Mouse (Mus musculus) spleen, postnatal 14 days (tissue): Measurements from ENCODE around the gene Ppp1r21.

Source experiments
- DNase-seq, 2 experiments: peaks; one replicate each; pipeline ENCODE4 v3.0.0; 2021 to 2022; ENCODE audit warnings: low spot score in 2 of 2

Ppp1r21 gene

GRCm38 (mm10) chr17:88529519-88530235 is at the start of gene Ppp1r21:
TSS of gene Ppp1r21 (plus strand) at chr17:88530118.
- peak; percentile 93 to 94 for DNase-seq

- no peak for DNase-seq
Measured at GRCm38 (mm10) chr17:88480369-88480768, 49.5 kb upstream of the Ppp1r21 start.

DNA sequence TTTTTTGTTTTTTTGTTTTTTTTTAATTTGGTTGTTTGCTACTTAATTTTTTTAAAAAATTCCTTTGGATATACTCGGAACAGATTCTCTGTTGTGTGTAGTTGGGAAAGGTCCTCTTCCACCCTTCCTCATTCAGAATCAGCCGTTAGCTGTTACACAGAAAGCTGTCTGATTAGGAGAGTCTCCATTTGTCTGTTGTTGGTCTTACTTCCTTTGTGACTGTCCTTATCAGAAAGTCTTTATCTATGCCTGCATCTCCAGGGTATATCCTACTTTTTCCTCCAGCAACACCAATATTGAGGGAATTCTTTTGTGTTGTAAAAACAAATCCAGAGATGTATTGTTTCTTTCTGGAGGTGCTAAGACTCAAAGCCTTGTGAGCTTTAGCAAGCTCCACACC is 48.9 kb upstream of the Ppp1r21 start:
- no peak for DNase-seq

DNA sequence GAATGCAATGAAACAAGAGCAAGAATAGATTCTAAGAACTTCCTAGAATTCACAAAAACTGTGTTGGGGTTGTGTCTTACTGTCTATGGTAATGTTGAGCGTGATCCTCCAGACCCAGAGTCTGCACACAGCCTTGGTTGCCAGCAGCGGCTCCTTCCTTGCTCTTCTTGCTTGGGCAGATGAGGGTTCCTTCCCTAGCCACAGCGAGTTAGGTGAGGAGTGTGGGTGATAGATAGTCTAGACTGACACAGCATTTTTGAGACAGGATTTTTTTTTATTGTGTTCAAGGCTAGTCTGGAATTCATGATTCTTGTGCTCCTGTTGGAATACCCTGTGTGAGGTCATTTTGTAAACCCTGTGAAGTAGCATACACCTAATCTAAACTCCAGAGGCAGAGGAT is 48.3 kb upstream of the Ppp1r21 start:
- no peak for DNase-seq

GRCm38 (mm10) chr17:88484539-88484938 is 45.4 kb upstream of the Ppp1r21 start:
- DNase-seq = no peak

DNA sequence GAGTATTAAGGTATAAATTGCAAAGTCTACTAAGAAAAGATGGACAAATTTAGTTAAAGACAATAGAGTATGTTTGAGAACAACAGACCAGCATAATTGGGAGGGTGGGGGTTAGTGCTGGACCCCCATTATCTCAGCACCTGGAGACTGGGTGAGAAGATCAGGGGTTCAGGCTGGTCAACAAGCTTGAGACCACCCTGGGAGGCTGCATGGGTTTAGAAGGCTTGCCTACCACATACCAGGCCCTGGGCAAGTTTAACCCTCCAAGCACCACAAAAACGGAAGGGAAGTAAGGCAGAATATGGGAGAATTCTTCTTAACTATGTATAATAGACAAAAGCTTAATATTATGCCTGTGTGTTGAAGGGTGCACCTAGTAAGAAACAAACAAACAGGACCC is 45.0 kb upstream of the Ppp1r21 start:
- no peak for DNase-seq

DNA sequence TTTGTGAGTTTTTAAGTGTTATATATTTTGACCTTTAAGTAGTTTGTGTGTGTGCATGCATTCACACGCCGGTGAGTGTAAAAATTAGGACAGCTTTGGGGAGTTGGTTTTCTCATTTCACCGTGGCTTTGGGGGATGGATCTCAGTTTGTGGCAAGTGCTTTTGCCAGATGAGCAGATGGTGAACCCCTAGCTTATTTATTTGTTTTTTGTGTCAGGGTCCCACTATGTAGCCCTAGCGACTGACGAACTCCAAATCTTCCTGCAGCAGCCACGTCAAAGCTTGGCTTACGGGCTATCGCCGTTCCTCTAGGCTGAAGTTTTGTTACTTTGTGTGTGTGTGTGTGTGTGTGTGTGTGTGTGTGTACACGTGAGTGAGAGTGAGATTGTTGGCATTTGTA is 39.4 kb upstream of the Ppp1r21 start:
- DNase-seq = no peak

DNA sequence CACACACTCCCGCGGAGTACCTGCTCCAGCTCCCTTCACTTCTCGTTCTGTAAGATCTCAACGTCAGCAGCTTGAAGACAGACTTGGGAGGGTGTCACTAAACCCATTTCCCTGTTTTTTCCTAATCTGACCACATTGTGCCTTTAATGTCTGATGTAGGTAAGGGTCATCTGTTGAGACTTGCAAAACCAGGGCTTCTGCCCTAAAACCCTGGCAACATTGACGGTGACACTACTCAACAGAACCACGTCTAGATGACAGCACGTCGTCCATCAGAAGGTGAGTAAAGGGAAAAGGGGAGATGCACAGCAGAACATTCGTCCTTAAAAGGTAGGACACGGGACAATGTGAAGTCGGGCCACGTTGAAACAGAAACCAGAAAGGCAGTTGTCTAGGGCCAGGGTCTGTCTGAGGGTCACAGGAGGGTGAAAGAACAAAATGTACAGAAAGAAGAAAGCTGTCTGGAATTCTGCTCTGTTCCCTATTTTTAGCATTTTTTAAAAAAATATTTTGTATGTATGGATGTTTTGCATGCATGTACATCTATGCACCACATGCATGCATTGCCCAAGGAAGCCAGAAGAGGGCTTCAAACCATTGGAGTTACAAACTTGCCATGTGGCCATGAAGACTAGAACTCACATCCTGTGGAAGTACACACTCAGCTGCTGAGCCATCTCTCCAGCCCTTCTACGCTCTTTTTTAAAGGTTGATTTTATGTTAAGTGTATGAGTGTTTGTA is 38.4 kb upstream of the Ppp1r21 start:
- DNase-seq = no peak

DNA sequence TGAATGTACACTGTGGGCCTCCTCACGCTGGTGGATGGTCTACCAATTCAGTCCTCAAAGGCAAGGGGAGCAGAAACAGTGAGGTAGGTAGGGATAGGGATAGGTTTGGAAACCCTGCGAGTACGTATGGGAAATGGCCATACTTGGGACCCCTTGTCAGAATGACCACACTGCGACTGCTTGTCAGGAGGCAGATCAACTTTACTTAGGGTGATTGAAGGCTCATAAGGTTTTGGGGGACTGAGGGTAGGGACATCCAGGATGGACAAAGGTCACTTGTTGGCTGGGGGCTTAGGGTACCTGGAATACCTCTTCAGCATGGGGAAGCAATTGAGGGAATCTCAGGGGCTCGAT is 37.8 kb upstream of the Ppp1r21 start:
- no peak for DNase-seq

GRCm38 (mm10) chr17:88493551-88493950 is 36.4 kb upstream of the Ppp1r21 start:
- DNase-seq = no peak

GRCm38 (mm10) chr17:88494121-88494771 is 35.7 kb upstream of the Ppp1r21 start:
- DNase-seq = no peak

- no peak for DNase-seq
Measured at GRCm38 (mm10) chr17:88494772-88495132, 35.2 kb upstream of the Ppp1r21 start.

DNA sequence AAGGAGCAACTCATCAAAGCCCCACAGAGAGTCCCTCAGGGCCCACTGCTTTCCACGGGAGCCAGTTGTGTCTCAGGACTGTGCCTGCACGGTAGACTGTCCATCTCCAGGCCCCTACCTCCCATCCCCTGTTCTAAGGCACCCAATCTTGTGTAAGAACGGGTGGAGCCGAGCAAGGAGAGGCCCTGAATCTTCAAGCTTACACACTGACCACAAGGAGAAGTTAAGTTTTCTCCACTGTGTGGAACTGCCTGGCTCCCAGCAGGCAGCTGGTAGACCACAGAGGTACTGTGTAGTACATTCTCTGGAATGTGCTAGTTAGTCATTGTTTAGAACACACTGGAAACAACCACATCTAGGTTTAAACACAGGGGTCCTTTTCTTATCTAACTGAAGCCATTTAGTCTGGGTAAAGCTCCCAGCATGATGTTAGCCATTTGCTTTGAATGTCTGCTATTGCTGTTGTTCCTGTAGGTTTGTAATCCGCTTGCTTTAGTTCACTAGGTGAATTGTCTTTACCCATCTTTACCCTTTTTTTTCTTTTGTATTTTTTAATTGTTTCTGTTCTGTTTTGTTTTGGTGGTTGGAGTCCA is 31.7 kb upstream of the Ppp1r21 start:
- no peak for DNase-seq

GRCm38 (mm10) chr17:88504056-88504455 is 25.9 kb upstream of the Ppp1r21 start:
- no peak for DNase-seq

DNA sequence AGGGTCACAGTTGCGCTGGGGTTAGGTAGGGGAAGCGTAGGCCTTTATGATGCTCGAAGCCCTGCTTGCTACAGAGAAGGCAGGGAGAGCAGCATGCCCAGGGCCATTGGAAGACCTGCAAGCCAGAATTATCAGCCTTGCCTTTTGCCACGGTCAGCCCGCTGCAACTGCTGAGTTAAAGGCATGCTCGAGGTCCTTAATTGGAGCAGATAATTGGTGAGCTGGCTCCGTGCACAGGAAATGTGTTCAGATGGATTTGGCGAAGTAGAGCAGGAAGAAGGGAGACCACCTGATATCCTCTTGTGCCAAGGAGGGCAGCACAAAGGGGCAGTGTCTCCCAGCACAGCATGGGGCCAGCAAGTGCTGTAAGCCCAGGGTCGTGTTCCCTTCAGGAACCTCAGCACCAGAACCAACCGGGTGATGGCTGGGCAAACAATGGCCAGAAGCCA is 24.6 kb upstream of the Ppp1r21 start:
- DNase-seq = no peak

- no peak for DNase-seq
Measured at GRCm38 (mm10) chr17:88505941-88506340, 24.0 kb upstream of the Ppp1r21 start.

DNA sequence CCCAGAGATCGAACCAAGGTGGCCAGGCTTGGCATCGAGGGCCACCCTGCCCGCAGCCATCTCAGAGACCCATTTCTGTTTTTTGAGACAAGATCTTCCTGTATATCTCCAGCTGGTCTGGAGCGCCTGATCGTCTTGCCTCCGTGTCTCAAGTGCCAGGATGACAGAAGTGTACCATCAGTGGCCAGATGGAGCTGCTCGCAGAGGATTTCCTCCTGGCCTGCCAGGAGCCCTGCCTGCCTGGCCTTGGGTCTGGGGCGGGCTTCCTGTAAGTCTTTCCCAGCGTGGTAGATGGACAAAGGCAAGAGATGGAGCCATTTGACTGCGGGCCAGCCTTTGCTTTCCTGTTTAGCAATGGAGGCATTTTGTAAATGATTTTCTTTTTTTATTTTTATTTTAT is 22.5 kb upstream of the Ppp1r21 start:
- no peak for DNase-seq

- peak; percentile 25 to 28 for DNase-seq
Measured at GRCm38 (mm10) chr17:88508846-88509508, 20.9 kb upstream of the Ppp1r21 start.

DNA sequence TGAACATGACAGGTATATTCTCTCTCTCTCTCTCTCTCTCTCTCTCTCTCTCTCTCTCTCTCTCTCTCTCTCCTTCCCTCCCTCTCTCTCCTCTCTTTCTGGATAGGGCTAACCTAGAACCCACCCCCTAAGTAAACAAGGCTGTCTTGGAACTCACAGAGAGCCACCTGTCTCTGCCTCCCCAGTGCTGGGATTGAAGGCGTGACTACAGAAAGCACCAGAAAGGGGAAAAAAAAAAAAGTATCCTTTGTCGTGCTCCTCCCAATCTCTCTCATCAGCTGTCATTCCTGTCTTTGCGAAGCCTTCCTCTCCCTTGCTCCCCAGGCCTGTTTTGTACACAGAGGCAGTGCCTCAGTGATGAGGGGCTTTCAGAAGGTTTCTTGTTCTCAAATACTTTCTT is 19.9 kb upstream of the Ppp1r21 start:
- no peak for DNase-seq

DNA sequence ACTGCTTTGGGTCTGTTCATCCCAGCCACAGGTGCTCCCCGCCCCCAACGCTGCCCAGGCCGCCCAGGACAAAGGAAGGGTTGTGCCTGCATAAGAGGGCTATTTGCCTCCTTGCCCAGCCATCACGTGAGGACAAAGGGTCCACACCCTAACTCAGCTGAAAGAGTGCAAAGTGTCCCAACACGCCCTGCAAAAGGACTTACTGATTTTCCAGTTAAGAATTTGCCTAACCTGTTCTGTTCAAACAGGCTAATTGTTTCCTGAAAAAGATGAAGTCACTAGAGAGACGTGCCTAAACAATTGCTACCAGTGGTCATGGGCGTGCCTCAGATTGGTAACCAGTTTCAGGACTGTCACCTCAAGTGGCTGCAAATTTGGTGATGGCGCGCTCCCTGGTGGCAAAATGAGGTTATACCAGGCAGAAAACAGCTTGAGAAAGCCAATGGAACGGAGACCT is 18.8 kb upstream of the Ppp1r21 start:
- DNase-seq = peak; percentile 68 to 75

DNA sequence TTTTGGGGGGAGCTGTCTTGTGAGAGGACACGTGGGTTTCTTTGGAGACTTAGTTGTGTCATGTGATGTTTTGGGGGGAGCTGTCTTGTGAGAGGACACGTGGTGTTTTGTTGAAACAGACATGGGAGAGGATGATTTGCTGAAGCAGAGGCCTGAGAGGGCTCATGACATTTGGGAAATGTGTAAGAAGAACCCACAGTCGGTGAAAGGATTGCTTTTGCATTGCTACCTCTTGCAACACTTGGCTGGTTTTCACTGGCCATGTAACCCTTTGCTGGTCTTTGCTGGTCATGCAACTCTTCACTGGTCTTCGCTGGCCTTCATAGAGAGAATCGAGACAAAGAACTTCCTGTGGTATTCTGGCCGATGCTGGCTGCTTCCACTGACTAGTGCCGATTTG is 13.4 kb upstream of the Ppp1r21 start:
- no peak for DNase-seq

- no peak for DNase-seq
Measured at GRCm38 (mm10) chr17:88527781-88528180, 2.1 kb upstream of the Ppp1r21 start.
